ENCODE assay signal across 26 mouse cellular contexts in genomic region chr9:83398260-83398659, GRCm38 (mm10). TPM values are rescaled to one million over a fixed set of nuclear protein-coding genes. Genes with fewer than 3 reads are reported as not detected.
DNase-seq lines count a peak whose midpoint lies in the region; ATAC-seq lines count a peak whose summit lies in the region.
"Had no signal": no experiment of that assay in that cellular context is flagged by ENCODE, and none has a peak within 500 bp of the region (broad histone marks: within the 10 kb centered on the region; RNA-seq: fewer than 3 reads in every experiment).

No protein-coding gene starts in this region.

- peak; percentile 45 for DNase-seq in midbrain, embryonic 11.5 days (ENCODE audit: low spot score, missing footprints)
- peak; percentile 6 for DNase-seq in NIH3T3 (ENCODE audit: low read depth)
- no peak for DNase-seq in left cerebral cortex, postnatal 14 days (ENCODE audit: low spot score in 2 of 2)
- DNase-seq in thymus, postnatal 14 days, result no peak
- DNase-seq: adrenal gland, adult 2 months; adrenal gland, postnatal 14 days; B cell, adult 2 months; cerebellum, adult 11-12 months; cerebellum, adult 8-10 months; cerebellum, postnatal 14 days; forebrain, postnatal 0 days; gastrocnemius, adult 2 months; gastrocnemius, postnatal 14 days; heart, adult 18-20 months; heart, postnatal 14 days had no signal

- no peaks in the 10 kb centered on the region for H3K9me3 ChIP-seq in midbrain, embryonic 11.5 days (ENCODE audit: control insufficient read depth, low read length)
- H3K9me3 ChIP-seq in midbrain, embryonic 16.5 days (replicated peaks; ENCODE audit: control insufficient read depth, low read length, poor library complexity, severe bottlenecking), result no peaks in the 10 kb centered on the region
- H3K9me3 ChIP-seq: embryonic facial prominence, embryonic 12.5 days; embryonic facial prominence, embryonic 15.5 days; G1E; heart, embryonic 12.5 days; heart, embryonic 15.5 days; hindbrain, embryonic 12.5 days; hindbrain, embryonic 15.5 days had no signal

- H3K27ac ChIP-seq in midbrain, embryonic 11.5 days (ENCODE audit: low read depth, low read length), result no peak overlapping the region
- H3K27ac ChIP-seq in midbrain, embryonic 16.5 days (ENCODE audit: low read length), result no peak overlapping the region
- H3K27ac ChIP-seq: embryonic facial prominence, embryonic 12.5 days; embryonic facial prominence, embryonic 15.5 days; gastrocnemius, adult 2 months; heart, embryonic 15.5 days; hindbrain, embryonic 12.5 days; hindbrain, embryonic 15.5 days had no signal

- H3K27me3 ChIP-seq in midbrain, embryonic 11.5 days (ENCODE audit: control insufficient read depth, insufficient read depth, low read length), result no peaks in the 10 kb centered on the region
- no peaks in the 10 kb centered on the region for H3K27me3 ChIP-seq in midbrain, embryonic 16.5 days (ENCODE audit: control insufficient read depth, insufficient read depth, low read depth, low read length)
- H3K27me3 ChIP-seq: CH12.LX; embryonic facial prominence, embryonic 12.5 days; embryonic facial prominence, embryonic 15.5 days; heart, embryonic 12.5 days; heart, embryonic 15.5 days; hindbrain, embryonic 12.5 days; hindbrain, embryonic 15.5 days had no signal

- no peak overlapping the region for H3K9ac ChIP-seq in midbrain, embryonic 11.5 days (ENCODE audit: low read length)
- no peak overlapping the region for H3K9ac ChIP-seq in midbrain, embryonic 16.5 days (ENCODE audit: low read depth, low read length)
- H3K9ac ChIP-seq: embryonic facial prominence, embryonic 12.5 days; embryonic facial prominence, embryonic 15.5 days; forebrain, postnatal 0 days; heart, embryonic 12.5 days; heart, embryonic 15.5 days; hindbrain, embryonic 12.5 days; hindbrain, embryonic 15.5 days had no signal

- peaks cover 5% of the 10 kb centered on the region; the same call in 1 of the 2 replicates for H3K36me3 ChIP-seq in midbrain, embryonic 11.5 days (ENCODE audit: control insufficient read depth, insufficient read depth, low read length)
- peaks cover 10% of the 10 kb centered on the region for H3K36me3 ChIP-seq in midbrain, embryonic 16.5 days (ENCODE audit: control insufficient read depth, insufficient read depth, low read length)

- intact Hi-C loops in left cerebral cortex, postnatal 14 days (cut with DNase I), result no loop called here

- no peak overlapping the region for H3K4me3 ChIP-seq in midbrain, embryonic 11.5 days (ENCODE audit: low read depth, low read length)
- no peak overlapping the region for H3K4me3 ChIP-seq in midbrain, embryonic 16.5 days (ENCODE audit: low read depth, low read length)
- H3K4me3 ChIP-seq: embryonic facial prominence, embryonic 12.5 days; embryonic facial prominence, embryonic 15.5 days; gastrocnemius, adult 2 months; heart, embryonic 12.5 days; heart, embryonic 15.5 days; hindbrain, embryonic 12.5 days; hindbrain, embryonic 15.5 days had no signal

- WGBS in midbrain, embryonic 11.5 days, result 73% methylated on average over 6 of the region's 6 CpGs
- 77% methylated on average over 5 of the region's 6 CpGs for WGBS in midbrain, embryonic 16.5 days

- ATAC-seq in midbrain, embryonic 11.5 days (ENCODE audit: low FRiP score), result no peak
- no peak for ATAC-seq in midbrain, embryonic 16.5 days
- peak; percentile 31; the same call in 1 of the 2 replicates for ATAC-seq in megakaryocyte progenitor cell, adult 5-6 weeks (replicated peaks; ENCODE audit: poor library complexity)
- ATAC-seq: forebrain, embryonic 14.5 days; forebrain, postnatal 0 days had no signal

- no peaks in the 10 kb centered on the region for H3K4me1 ChIP-seq in midbrain, embryonic 11.5 days (ENCODE audit: control insufficient read depth, insufficient read depth, low read length)
- no peaks in the 10 kb centered on the region for H3K4me1 ChIP-seq in midbrain, embryonic 16.5 days (ENCODE audit: control insufficient read depth, insufficient read depth, low read length)
- H3K4me1 ChIP-seq: embryonic facial prominence, embryonic 12.5 days; embryonic facial prominence, embryonic 15.5 days; heart, embryonic 12.5 days; heart, embryonic 15.5 days; hindbrain, embryonic 15.5 days had no signal

- no peak overlapping the region for H3K4me2 ChIP-seq in midbrain, embryonic 11.5 days
- H3K4me2 ChIP-seq in midbrain, embryonic 16.5 days (ENCODE audit: low read length), result no peak overlapping the region
- H3K4me2 ChIP-seq: embryonic facial prominence, embryonic 12.5 days; embryonic facial prominence, embryonic 15.5 days; heart, embryonic 12.5 days; heart, embryonic 15.5 days; hindbrain, embryonic 12.5 days; hindbrain, embryonic 15.5 days had no signal

RNA-seq across cellular contexts. Expression of gene Lca5, which starts 42.7 kb away (rescaled TPM):
- polyA plus RNA-seq in midbrain, embryonic 11.5 days (2014; fragmentation: Nextera tagmentation; extraction: Ambion mirVana), result 23.6 and 25.1 TPM in 2 replicates
- polyA plus RNA-seq in midbrain, embryonic 16.5 days (2015; fragmentation: Nextera tagmentation; extraction: Ambion mirVana), result 14.2 and 19.8 TPM in 2 replicates
- total RNA-seq in megakaryocyte progenitor cell, adult 5-6 weeks (2015), result 0.90 and 4.4 TPM in 2 replicates
- 0.87 and 2.8 TPM in 2 replicates for total RNA-seq in megakaryocyte progenitor cell, adult 5-6 weeks (2017)
- 10 to 100 TPM; 10.0 to 12.0 TPM for total RNA-seq in left cerebral cortex, postnatal 14 days (2021)

Comparison
In these comparisons a context has a peak if more than half of its experiments do, and no peak if none do; other contexts are left out.
1. DNase-seq: peak in midbrain, embryonic 11.5 days (single experiment) and NIH3T3 (single experiment); none in left cerebral cortex, postnatal 14 days (0 of 2) and thymus, postnatal 14 days (single experiment).